Mouse (Mus musculus): Measurements from ENCODE around the gene Drp2.

Gene Drp2

GRCm38 (mm10) chrX:134403863-134404583, at the start of gene Drp2:
Gene Drp2 (plus strand): TSS chrX:134404551.
- DNase-seq (ENCODE audit: low spot score) = no peak

GRCm38 (mm10) chrX:134359336-134359735, 45.0 kb upstream of the Drp2 start:
- DNase-seq (ENCODE audit: low spot score) = no peak

DNA sequence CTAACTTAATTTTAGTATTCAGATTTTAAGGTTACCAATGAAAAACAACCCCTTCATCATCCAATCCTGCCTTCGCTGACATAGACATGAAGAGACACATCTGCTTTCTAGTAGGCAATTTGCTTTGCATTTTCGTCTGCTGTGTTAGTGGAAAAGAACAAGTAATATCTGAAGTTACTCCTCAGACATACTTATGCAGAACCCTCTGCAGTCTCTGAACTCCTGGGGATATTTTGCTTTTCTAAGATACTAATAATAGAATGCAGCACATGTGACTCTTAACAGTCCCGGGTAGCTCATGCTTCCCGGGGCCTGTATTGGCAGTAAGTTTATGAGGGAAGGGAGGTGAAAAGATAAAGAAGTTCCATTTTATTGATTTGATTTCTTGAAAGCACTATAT, 42.2 kb upstream of the Drp2 start:
- DNase-seq (ENCODE audit: low spot score) = no peak

- DNase-seq (ENCODE audit: low spot score) = no peak
Observed at GRCm38 (mm10) chrX:134365421-134365820, 38.9 kb upstream of the Drp2 start.

DNA sequence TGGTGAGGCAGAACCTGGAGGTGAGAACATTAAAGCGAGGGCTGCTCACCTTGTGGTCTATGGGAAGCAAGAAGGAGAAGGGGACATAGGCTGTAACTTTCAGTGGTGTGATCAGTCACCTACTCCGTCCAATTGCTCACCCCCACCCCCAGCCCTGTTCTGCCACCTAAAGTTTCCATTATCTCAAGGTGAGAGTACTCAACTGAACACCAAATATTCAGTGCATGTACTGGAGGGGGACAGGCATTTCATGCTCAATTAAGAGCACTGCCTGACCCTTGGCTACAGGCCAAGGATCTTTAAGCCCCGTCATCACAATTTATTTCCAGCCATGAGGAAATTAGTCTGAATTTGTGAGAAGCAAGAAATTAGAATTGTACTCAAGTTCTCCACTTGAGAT, 37.8 kb upstream of the Drp2 start:
- DNase-seq (ENCODE audit: low spot score) = no peak

DNA sequence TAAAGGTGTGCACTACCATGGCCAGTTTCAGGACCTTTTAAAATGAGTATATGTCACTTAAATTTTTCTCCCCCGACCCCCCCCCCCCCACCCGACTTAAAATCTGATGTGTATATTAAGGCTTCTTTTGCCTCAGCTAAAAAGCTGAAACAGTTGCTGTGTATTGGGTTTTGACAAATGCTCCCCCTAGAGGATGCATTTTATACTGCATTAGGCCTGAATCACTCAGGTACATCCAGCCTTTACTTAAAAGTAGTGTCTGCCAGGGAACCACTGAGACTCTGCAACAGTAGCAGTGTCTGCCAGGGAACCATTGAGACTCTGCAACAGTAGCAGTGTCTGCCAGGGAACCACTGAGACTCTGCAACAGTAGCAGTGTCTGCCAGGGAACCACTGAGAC, 33.1 kb upstream of the Drp2 start:
- no peak for DNase-seq (ENCODE audit: low spot score)

DNA sequence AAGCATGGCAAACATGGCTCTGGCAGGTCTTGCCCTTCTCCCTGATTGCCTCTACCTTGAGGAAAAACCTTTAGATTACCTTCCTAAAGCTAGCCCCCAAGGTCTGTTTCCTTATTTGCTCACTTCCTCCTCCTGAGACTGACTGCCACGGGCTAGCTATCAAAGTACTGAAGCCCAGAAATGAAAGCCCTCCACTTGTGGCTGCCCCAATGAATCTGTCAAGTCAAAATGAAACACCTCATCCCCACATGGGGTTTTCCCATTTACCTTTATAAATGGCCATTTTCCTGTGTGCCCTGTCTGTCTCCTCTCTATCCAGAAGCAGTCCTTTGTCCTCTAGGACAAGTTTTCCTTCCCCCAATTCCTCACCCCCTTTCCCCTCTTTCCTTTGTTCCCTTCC, 30.2 kb upstream of the Drp2 start:
- DNase-seq (ENCODE audit: low spot score) = no peak

DNA sequence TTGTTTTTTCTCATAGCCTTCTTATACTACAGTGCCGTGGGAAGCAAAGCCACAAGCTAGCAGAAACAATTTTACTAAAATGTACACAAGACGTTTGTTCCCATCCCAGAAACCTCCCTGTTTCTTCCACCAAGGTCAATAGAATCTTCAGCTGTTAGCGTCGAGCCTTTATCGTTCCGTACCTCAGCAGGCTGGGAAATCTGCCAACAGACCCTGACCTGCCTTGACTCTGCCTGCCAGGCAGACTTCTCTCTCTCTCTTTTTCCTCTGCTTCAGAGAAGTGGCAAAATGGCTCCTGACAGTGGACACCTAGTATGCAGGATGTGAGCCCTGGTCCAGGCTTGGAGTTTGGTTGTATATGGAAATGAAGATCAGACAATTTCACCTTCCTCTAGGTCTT, 19.5 kb upstream of the Drp2 start:
- no peak for DNase-seq (ENCODE audit: low spot score)

DNA sequence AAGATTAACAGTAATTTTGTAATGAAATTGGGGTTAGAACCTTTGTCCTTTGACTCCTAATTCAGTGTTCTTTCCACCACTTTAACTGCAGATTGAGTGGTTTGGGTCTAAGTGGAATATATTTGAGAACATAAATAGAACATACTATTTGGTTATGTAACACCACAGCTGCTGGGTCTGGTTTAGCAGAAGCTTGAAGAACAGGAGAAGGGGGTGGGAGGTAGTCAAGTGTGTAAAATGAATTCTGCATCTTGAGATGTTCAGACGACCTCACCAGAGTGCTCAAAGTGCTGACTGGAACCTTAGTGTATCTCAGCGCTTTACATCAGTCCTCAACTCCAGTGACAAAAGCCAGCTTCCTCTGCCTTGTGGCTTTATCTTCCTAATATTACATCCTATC, 5.4 kb upstream of the Drp2 start:
- DNase-seq (ENCODE audit: low spot score) = no peak

DNA sequence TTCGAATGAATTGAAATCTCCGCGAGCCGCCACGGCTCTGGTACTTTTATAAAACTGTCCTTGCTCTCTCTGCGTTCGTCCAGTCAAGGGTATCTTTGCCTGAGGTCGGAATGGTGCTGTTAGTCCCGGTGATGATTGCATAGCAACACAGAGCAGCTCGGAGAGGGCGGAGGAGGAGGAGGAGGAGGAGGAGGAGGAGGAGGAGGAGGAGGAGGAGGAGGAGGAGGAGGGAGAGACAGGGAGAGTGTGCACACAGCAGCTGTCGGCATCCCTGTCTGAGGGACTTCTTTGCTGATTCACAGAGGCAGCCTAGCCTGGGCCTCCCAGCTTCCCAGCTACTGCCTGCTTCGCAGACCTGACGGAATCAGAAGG, 219 bp downstream of the Drp2 start:
- no peak for DNase-seq (ENCODE audit: low spot score)

DNA sequence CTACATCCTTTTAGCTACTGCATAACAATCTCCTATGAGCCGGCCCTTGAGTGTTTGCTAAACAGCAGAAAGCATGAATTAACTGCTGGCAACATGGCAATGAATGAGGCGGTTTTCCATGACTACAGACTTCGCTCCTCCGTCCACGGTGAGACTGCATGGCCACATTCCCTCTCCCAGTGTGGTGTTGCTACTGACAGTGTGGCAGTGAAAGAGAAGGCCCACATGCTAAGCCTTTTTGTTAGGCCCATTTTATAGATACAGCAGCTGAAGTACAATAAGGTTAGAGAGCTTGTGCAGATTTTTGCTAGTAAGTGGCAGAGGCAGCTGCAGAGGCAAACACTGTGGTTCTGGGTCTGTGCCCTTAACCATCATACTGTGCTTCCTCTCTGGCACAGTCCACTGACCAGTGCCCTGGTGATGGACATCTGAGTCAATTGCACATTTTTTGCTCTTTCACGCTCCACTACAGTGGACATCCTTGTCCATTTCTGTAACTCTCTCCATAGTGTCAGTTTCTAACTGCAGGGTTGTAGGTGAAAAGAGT, 5.1 kb downstream of the Drp2 start:
- no peak for DNase-seq (ENCODE audit: low spot score)

DNA sequence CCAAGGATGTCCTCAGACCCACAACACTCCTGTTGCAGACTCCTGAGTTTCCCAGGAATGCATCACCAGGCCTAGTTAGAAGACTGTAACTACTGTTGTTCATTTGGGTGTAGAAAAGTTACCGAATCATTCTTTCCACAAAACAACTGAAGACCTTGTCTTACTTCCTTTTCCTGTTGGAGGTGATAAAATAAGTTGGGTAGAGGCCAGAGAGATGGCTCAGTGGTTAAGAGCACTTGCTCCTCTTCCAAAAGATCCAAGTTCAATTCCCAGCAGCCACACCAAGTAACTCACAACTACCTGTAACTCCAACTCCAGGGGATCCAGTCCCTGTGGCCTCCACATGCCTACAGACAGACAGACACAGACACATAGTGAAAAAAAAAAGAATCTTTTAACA, 7.7 kb downstream of the Drp2 start:
- DNase-seq (ENCODE audit: low spot score) = no peak

GRCm38 (mm10) chrX:134420097-134420496, 15.7 kb downstream of the Drp2 start:
- DNase-seq (ENCODE audit: low spot score) = no peak

- no peak for DNase-seq (ENCODE audit: low spot score)
Observed at GRCm38 (mm10) chrX:134424263-134424662, 19.9 kb downstream of the Drp2 start.

- no peak for DNase-seq (ENCODE audit: low spot score)
Observed at GRCm38 (mm10) chrX:134425798-134426197, 21.4 kb downstream of the Drp2 start.

- DNase-seq (ENCODE audit: low spot score) = no peak
Observed at GRCm38 (mm10) chrX:134426819-134427218, 22.5 kb downstream of the Drp2 start.

DNA sequence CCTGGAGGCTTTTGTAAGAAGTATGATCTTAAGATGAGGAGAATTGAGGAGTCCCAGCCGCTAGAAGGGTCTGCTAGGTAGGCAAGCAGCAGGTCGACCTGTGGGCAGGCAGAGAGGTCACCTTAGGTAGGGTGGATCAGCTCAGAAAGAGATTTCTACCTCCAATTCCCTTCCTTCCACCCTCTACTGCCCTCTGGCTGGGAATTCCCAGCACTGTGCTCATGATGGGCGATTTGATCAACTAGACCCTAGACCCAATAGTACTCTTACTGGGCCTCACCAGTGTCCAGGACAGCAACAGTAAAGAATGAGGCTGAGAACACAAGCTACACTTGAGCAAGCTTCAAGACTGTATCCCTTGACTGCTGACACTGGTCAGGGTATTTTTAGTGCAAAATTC, 23.0 kb downstream of the Drp2 start:
- no peak for DNase-seq (ENCODE audit: low spot score)

DNA sequence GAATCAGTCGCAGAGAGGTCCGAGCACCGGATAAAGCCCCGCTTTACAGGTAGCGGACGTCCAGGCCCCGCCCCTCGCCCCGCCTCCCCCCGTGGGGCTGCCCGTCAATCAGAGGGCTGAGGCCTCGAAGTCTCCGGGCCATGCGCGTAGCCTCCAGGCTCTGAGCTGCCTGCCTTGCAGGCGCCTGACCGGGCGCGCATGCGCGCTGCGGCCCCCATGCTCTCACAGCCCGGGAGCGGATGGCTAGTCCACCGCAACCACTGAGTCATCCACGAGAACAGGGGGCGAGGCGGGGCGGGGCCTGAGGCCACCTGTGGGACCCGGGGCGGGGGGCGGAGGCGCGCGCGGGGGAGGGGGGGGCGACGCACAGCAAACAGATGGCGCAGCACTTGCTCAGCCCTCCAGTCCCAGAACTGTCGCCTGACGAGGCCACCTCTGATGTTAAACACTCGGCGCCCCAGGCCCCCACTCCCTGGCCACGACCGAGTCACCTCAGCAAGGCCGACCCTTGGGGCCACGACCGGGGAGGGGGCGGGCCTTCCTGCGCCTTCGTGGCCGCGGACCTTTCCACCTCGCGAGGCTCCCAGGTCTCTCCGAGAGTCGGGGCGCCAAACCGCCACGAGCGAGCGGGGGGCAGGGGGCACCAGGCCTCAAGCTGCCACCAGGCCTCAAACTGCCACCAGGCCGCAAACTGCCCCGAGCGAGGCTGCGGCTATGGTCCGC, 70.8 kb downstream of the Drp2 start:
- DNase-seq (ENCODE audit: low spot score) = no peak

DNA sequence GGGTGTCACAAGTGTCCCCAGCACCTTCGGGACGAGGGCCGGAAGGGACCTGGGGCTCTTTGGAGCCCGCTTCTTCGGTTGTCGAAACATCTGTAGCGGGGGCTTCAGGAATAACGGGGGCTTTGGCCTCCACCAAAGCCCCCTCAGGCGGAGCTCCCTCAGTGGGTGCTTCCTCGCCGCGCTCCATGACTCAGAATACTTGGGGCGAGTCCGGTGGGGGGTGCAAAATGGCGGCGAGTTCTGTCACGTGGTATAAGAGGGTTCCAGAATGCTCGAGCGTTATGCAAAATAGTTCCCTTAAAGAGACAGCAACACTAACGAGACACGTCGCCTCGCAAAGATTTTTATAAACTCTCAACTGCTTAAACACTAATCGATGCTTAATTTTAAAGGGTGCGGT, 71.9 kb downstream of the Drp2 start, which contains the start of gene Taf7l:
Gene Taf7l (minus strand): TSS at position 201 of the 400 bp plus-strand sequence.
- no peak for DNase-seq (ENCODE audit: low spot score)

DNA sequence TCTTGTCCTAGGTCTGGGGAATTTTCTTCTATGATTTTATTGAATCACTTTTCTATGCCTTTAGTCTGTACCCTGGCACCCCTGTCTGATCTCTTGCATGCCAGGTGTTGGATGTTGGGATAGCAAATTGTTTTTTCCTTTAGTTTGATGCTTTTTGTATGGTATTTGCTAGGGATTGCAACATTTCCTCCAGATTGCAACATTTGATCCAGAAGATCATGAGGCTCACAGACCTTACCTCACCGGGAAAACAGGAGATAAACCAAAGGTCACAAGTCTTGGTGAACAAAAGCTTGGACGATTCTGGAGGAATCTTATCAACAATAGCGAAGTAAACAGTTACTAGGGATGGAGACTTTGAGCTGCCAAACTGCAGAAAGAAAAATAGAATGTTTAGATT, 77.4 kb downstream of the Drp2 start:
- DNase-seq (ENCODE audit: low spot score) = no peak

GRCm38 (mm10) chrX:134500651-134501050, 96.3 kb downstream of the Drp2 start:
- DNase-seq (ENCODE audit: low spot score) = no peak

Measured in ovary, postnatal 10 days (tissue).